Mouse (Mus musculus) layer of hippocampus, adult 9-10 months (tissue): ENCODE measurements around the gene Fkbp6.

Experiments
- DNase-seq: peaks from one replicate; pipeline ENCODE4 v3.0.0; 2022; ENCODE audit warnings: low spot score

Gene Fkbp6

GRCm38 (mm10) chr5:135351606-135352005 lies 1.8 kb upstream of the Fkbp6 start:
- DNase-seq: no peak

DNA sequence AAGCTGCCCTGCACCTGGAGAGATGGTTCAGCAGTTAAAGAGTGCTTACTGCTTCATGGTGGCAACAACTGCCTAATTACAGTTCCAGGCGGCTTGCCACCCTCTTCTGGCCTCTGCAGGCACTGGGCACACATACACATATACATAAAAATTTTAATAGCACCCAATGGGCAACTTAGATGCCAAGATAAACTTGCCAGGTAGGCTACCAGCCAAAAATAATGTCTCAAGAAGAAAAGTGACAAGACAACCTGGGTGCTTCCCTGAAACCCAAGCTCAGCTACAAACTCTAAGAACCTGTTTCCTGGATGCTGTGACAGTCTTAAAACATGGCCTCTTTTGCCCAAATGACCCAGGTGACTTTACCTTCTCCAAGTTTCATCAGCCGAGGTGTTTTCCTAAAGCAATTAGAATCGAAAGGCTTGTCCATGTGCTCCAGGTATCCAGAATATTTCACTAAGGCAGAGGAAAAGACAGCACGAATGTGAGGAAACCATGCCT lies 2.3 kb downstream of the Fkbp6 start:
- DNase-seq: no peak

- DNase-seq: no peak
Observed at GRCm38 (mm10) chr5:135346430-135346829, 3.4 kb downstream of the Fkbp6 start.

DNA sequence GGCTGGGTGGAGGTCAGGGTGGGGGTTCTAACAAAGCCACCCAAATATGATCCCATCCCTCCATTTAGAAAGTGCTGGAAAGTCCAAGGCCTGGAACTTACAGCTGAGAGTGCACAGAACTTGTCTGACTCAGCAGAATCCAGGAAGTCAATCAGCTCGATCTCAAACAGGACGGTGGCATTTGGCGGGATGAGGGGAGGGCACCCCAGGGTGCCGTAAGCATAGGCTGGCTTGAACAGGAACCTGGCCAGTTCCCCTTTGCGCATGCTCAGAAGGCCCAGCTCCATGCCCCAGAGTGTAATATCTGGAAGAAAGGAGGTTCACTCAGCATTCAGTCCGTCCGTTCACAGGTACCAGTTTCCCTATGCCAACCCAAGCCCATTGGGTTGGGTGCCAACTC lies 3.9 kb downstream of the Fkbp6 start:
- DNase-seq: no peak

DNA sequence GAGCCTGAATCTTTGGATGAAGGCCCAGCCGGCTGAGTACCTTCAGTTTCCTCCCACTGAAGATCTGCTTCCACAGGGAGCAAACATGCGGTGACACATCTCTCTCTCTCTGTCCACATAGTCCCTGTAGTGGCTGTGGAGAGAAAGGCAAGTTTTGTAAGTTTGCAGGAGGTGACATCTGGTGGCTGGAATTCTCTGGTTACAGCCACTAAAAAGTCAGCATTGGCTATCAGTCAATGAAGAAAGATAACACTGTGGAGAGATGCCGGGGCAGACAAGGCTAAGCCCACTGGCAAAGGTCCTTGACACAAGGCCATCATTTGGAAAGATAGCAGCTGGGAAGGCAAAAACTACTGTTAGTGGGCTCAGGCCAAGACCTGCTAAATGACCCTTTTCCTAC lies 12.3 kb downstream of the Fkbp6 start:
- no peak for DNase-seq

GRCm38 (mm10) chr5:135331161-135331560 lies 18.7 kb downstream of the Fkbp6 start:
- no peak for DNase-seq

DNA sequence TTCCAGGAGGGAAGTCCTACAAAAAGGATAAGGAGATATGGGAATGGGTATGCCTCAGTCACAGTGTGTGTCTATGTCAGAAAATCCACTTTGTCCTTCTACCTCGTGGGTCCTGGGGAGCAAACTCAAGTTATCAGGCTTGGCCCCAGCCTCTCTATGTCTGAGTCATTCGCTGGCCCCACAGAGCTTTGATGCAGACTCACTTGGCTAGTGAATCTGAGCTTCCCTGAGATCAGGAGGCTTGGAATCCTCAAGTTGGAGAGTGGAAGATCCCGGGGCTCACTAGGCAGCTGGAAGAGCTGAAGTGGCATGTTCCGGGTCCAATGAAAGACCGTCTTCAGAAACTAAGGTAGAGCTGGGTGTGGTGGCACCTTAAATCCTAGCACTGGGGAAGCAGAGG lies 19.6 kb downstream of the Fkbp6 start:
- no peak for DNase-seq

DNA sequence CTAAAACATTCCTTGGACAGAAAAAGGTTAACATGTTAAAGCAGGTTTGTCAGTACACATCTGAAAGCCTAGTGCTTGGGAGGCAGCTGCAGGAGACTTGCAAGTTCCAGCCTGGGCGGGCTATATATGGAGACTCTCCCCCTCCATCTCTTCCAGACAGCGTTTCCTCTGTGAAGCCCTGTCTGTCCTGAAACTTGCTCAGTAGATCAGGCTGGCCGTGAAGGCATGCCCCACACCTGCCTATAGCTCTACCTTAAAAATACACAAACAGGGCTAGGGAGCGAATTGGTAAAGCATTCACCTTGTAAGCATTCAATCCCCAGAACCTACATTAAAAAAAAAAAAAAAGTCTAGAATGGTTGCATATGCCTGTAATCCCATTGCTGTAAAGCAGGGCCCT lies 20.4 kb downstream of the Fkbp6 start:
- no peak for DNase-seq

- DNase-seq: no peak
Observed at GRCm38 (mm10) chr5:135326121-135326659, 23.7 kb downstream of the Fkbp6 start.

DNA sequence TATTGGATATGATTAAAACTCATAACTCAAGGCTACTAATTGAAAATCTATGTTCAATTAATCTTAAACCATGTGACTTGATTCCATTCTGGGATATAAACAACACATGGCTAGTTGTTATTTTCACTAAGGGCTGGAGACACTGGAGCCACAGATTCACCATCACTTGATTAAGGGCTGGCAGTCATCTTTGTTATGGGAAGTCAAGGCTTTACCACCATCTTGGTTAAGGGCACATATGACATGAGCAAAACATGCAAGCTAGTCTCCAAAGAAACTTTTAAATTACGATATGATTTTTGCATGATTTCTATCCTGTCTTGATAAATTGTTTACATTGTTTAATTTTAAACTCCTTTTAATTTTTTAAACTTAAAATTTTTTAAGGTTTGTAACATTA lies 27.6 kb downstream of the Fkbp6 start:
- DNase-seq: no peak

GRCm38 (mm10) chr5:135319856-135320255 lies 30.0 kb downstream of the Fkbp6 start:
- no peak for DNase-seq

GRCm38 (mm10) chr5:135316177-135316576 lies 33.7 kb downstream of the Fkbp6 start:
- DNase-seq: no peak

DNA sequence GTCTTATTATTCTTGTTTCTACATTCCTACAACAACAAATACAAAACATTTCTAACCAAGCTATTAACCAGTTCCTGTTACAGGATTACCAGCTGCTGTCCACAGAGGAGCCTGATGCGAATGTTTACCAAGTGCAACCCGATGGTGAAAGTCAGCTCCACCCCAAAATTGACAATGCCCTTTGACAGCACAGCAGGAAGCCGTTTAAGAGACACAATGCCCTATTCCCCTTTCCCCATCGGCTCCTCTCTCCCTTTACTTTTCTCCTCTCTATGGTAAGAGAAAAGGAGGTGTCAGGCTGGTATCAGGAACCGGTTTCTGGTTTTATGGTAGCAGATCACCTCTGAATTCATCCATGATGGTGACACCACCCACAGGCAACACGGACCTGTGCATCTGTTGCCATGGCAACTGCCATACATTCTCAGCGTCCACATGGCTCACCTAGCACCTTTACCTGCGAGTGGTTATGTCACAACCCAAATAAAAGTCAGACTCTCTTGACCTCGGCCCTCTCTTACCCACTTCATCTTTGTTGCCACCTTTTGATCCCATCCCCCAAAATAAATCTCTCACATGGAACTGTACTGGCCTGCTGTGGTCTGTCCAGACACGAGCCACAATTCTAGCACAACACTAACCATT lies 43.4 kb downstream of the Fkbp6 start:
- no peak for DNase-seq

DNA sequence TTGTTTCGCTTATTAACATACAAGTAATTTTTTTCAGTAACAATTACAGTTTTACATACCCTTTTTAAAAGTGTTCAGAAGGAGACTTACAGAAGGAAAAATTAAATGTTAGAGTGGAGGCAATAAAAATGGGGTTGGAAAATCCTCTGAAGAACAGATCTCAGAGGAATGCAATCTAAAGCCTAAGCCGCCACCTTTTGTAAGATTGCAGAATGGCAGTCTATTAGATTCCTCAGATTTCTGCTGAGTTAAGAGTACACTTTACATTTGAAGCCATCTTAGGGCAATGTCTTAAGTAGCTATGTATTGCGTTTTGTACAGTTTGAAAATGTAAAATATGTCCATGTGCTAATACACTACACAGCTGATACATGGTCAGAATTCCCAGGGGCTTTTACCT lies 47.4 kb downstream of the Fkbp6 start:
- no peak for DNase-seq

- DNase-seq: no peak
Observed at GRCm38 (mm10) chr5:135301916-135302315, 47.9 kb downstream of the Fkbp6 start.

- DNase-seq: no peak
Observed at GRCm38 (mm10) chr5:135292001-135292400, 57.8 kb downstream of the Fkbp6 start.

DNA sequence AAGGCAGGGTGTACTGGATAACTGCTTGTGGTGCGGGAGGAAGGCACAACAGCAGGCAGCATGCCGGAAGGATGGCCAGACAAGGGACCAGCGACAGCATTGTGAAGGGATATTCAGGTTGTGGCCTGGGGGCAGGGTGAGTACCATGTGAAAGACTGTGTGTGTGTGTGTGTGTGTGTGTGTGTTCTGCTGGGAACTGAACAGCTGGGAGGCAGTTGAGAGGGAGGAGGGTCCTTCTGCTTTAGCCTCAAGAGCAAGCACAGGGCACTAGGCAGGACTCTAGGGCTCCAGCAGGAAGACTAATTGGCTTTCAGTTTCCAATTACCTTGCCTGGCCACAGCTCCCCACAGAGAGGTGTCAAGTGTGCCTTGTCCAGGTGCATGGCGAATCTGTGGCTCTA lies 58.7 kb downstream of the Fkbp6 start:
- DNase-seq: no peak

GRCm38 (mm10) chr5:135290703-135291102 lies 59.1 kb downstream of the Fkbp6 start:
- DNase-seq: no peak

DNA sequence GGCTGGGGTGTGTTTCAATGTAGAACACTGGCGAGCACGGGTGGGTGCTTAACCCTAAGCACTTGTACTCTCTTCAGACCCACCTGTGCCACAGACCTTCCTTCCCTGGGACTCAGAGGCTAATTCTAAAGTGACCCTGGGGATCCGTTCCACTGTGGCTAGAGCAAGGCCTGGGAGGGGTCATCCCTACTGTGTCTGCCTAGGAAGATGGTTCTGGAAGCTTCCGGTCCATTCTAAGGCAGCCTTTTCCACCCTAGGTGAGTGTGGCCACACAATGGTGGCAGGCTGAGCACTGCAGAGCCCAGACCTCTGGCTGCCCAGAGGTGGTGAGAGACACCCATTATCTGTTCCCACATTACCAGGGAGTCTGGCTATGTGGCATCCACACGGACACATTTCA lies 62.9 kb downstream of the Fkbp6 start:
- no peak for DNase-seq

DNA sequence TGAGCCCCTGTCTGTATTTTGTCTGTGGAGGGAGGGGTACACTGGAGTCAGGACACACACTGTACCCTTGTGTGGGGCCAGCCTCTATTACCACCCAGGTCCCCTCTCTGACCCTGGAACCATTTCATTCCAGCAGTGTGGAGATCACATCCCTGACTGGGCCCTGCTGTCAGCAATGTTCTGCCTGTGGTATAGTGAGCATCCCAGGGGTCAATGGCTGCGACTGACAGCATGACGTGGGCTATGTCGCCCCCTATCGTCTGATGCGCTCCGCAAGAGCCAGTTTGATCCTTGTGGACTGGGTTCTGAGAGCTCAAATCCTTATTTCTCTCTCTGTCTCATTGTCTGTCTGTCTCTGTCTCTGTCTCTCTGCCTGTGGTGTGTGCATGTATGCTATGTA lies 63.7 kb downstream of the Fkbp6 start:
- peak; percentile 55 for DNase-seq

- no peak for DNase-seq
Observed at GRCm38 (mm10) chr5:135285211-135285610, 64.6 kb downstream of the Fkbp6 start.

- DNase-seq: no peak
Observed at GRCm38 (mm10) chr5:135280226-135280625, 69.6 kb downstream of the Fkbp6 start.

DNA sequence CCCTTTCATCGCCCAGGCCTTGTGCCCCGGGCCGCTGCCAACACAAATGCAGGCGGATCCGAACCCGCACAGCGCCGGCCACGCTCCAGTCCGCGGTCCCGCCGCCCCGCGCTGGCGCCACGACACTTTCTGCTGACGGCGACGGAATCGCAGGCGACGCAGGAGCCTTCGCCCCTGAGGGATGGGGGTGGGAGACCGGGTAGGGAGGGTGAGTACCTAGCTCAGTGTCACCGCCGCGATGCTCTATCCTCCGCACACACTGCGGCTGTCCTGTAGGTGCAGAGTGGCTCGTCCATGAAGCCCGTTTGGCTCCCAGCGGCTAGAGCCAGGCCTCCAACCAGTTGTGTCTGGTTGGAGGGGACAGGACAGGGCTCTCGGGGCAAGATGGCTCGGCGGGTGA lies 73.2 kb downstream of the Fkbp6 start:
- DNase-seq: no peak
